Mouse (Mus musculus): Measurements from ENCODE around the gene Hoxb9. TPM values are rescaled to one million over a fixed set of nuclear protein-coding genes. Genes with fewer than 3 reads are reported as not detected.

Gene Hoxb9
- total RNA-seq, 4 experiments from 2014 or later = 0.12 to 0.24 (median 0.19) TPM; not detected in 1

- DNase-seq (ENCODE audit: low spot score in 2 of 2) = no peak
Measured at GRCm38 (mm10) chr11:96313806-96314428, 42.7 kb downstream of the Hoxb9 start.

- DNase-seq (ENCODE audit: low spot score in 2 of 2) = no peak
Measured at GRCm38 (mm10) chr11:96314671-96315343, 43.5 kb downstream of the Hoxb9 start.

- DNase-seq (ENCODE audit: low spot score in 2 of 2) = no peak
Measured at GRCm38 (mm10) chr11:96315344-96315681, 44.1 kb downstream of the Hoxb9 start.

GRCm38 (mm10) chr11:96316696-96317607 lies 45.7 kb downstream of the Hoxb9 start:
- DNase-seq (ENCODE audit: low spot score in 2 of 2) = no peak

GRCm38 (mm10) chr11:96317608-96318367 lies 46.5 kb downstream of the Hoxb9 start, which contains the start of gene Hoxb4:
TSS of gene Hoxb4 (plus strand) at chr11:96318267.
- DNase-seq (ENCODE audit: low spot score in 2 of 2) = no peak

- no peak for DNase-seq (ENCODE audit: low spot score in 2 of 2)
Measured at GRCm38 (mm10) chr11:96318368-96319070, 47.3 kb downstream of the Hoxb9 start.

- no peak for DNase-seq (ENCODE audit: low spot score in 2 of 2)
Measured at GRCm38 (mm10) chr11:96319071-96319902, 48.0 kb downstream of the Hoxb9 start.

GRCm38 (mm10) chr11:96319910-96320309 lies 48.7 kb downstream of the Hoxb9 start:
- no peak for DNase-seq (ENCODE audit: low spot score in 2 of 2)

- DNase-seq (ENCODE audit: low spot score in 2 of 2) = no peak
Measured at GRCm38 (mm10) chr11:96320688-96321087, 49.4 kb downstream of the Hoxb9 start.

GRCm38 (mm10) chr11:96321846-96322245 lies 50.6 kb downstream of the Hoxb9 start:
- DNase-seq (ENCODE audit: low spot score in 2 of 2) = no peak

GRCm38 (mm10) chr11:96322738-96323137 lies 51.5 kb downstream of the Hoxb9 start:
- no peak for DNase-seq (ENCODE audit: low spot score in 2 of 2)

GRCm38 (mm10) chr11:96323154-96323553 lies 51.9 kb downstream of the Hoxb9 start, which contains the start of gene Hoxb3:
TSS of gene Hoxb3 (plus strand) at chr11:96323326.
- no peak for DNase-seq (ENCODE audit: low spot score in 2 of 2)

GRCm38 (mm10) chr11:96324125-96324524 lies 52.9 kb downstream of the Hoxb9 start:
- DNase-seq (ENCODE audit: low spot score in 2 of 2) = no peak

- DNase-seq (ENCODE audit: low spot score in 2 of 2) = no peak
Measured at GRCm38 (mm10) chr11:96324965-96325364, 53.7 kb downstream of the Hoxb9 start.

- DNase-seq (ENCODE audit: low spot score in 2 of 2) = no peak
Measured at GRCm38 (mm10) chr11:96325747-96326212, 54.5 kb downstream of the Hoxb9 start.
